Mouse (Mus musculus) gastrocnemius, adult 2 months (tissue): ENCODE data around the gene Mki67. TPM values are rescaled to one million over a fixed set of nuclear protein-coding genes. Genes with fewer than 3 reads are reported as not detected.

Experiments used
- DNase-seq: peaks from one replicate; pipeline ENCODE4 v3.0.0; 2022
- H3K27ac ChIP-seq: fragments of 200-600 bp; 2 replicates; pipeline ENCODE4 v1.8.1; 2022; ENCODE audit warnings: mild to moderate bottlenecking
- H3K4me3 ChIP-seq: fragments of 200-600 bp; 2 replicates; pipeline ENCODE4 v1.8.1; 2022; ENCODE audit warnings: mild to moderate bottlenecking, moderate library complexity
- CTCF ChIP-seq: fragments of 200-600 bp; IDR thresholded peaks from 2 replicates; pipeline ENCODE4 v1.8.1; 2022; ENCODE audit warnings: antibody characterized with exemption, mild to moderate bottlenecking, moderate library complexity
- intact Hi-C: fragments of 180-260 bp; cut with DNase I; formaldehyde crosslinking; loops from one replicate; pipeline ENCODE4 v1.15.1; 2025
- total RNA-seq, 2 experiments: library from RNA; stranded (reverse); gene quantifications; 2 replicates each; pipeline ENCODE4 v1.2.3; 2021

The Mki67 gene
- total RNA-seq, 2 experiments from 2014 or later: 0.08 TPM; not detected in 1

GRCm38 (mm10) chr7:135651831-135652511 is 64.2 kb downstream of the Mki67 start:
- peak overlapping the region; percentile 66 for H3K4me3 ChIP-seq
- intact Hi-C loops: no loop called here
- DNase-seq: peak; percentile 34
- peak overlapping the region; percentile 75 for H3K27ac ChIP-seq
- TF ChIP-seq CTCF: no peak

- H3K27ac ChIP-seq: peak overlapping the region; percentile 24; the same call in 1 of the 2 replicates
- intact Hi-C loops: no loop called here
Observed at GRCm38 (mm10) chr7:135650061-135650460, 66.1 kb downstream of the Mki67 start.

GRCm38 (mm10) chr7:135649306-135649705 is 66.9 kb downstream of the Mki67 start:
- intact Hi-C loops: no loop called here
- DNase-seq: no peak
- no peak for TF ChIP-seq CTCF
- H3K4me3 ChIP-seq: no peak overlapping the region
- peak overlapping the region; percentile 54; the same call in 1 of the 2 replicates for H3K27ac ChIP-seq

More at GRCm38 (mm10) chr7:135650061-135650460, 66.1 kb downstream of the Mki67 start:
- no peak for DNase-seq
- no peak overlapping the region for H3K4me3 ChIP-seq
- TF ChIP-seq CTCF: no peak

GRCm38 (mm10) chr7:135648821-135649220 is 67.3 kb downstream of the Mki67 start:
- intact Hi-C loops: no loop called here
- TF ChIP-seq CTCF: no peak
- DNase-seq: no peak
- H3K4me3 ChIP-seq: no peak overlapping the region
- peak overlapping the region; percentile 54 for H3K27ac ChIP-seq

DNA sequence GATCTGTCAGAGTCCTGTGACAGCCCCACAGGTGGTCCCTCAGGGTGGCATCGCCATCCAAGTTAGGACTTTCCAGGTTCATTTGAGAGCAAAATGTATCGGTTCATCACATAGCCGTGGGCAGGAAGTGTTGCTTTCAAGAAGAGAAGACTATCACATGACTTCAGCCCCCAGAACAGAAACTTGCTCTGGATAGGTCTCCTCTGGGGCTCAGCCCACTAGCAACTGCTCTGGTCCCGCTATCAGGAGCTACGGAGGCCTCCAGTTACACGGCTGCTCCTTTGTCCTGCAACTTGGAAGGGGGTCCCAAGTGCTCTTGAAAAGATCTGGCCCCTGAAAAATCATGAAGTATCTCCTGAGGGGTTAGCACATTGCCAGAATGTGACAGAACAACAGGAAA is 69.2 kb downstream of the Mki67 start:
- Histone ChIP-seq H3K4me3 (no peak overlapping the region), H3K27ac (no peak overlapping the region)
- intact Hi-C loops: no loop called here
- TF ChIP-seq CTCF: no peak
- DNase-seq: no peak

- intact Hi-C loops: no loop called here
- Histone ChIP-seq H3K4me3 (no peak overlapping the region), H3K27ac (no peak overlapping the region)
- no peak for DNase-seq
- TF ChIP-seq CTCF: no peak
Observed at GRCm38 (mm10) chr7:135644452-135644851, 71.7 kb downstream of the Mki67 start.

GRCm38 (mm10) chr7:135641698-135642507 is 74.3 kb downstream of the Mki67 start:
- H3K27ac ChIP-seq: no peak overlapping the region
- intact Hi-C loops: no loop called here
- TF ChIP-seq CTCF: peak; percentile 69
- peak overlapping the region; percentile 28; the same call in 1 of the 2 replicates for H3K4me3 ChIP-seq
- no peak for DNase-seq

Other genes starting within 250 kb of the Mki67 start
- gene Clrn3, start 187.7 kb downstream of the Mki67 start, total RNA-seq: not detected
- 1 to 10 TPM; 1.2 to 1.6 TPM for gene Ptpre, start 178.9 kb downstream of the Mki67 start, total RNA-seq